Mouse (Mus musculus) gastrocnemius, adult 18-20 months (tissue): ENCODE data around the gene Naga. TPM values are rescaled to one million over a fixed set of nuclear protein-coding genes. Genes with fewer than 3 reads are reported as not detected.
"Not testable (repeated sequence)": the region's sequence is repeated elsewhere in the genome, so short reads cannot be mapped to it uniquely, and the experiment has no call there.

Experiments used
- DNase-seq: peaks from one replicate; pipeline ENCODE4 v3.0.0; 2021; ENCODE audit warnings: low spot score
- long read RNA-seq, 2 experiments: library from polyadenylated mRNA; stranded (forward); transcript quantifications; one replicate each; pipeline ENCODE4 v2.0.0; 2021
- total RNA-seq, 2 experiments: library from RNA; stranded (reverse); gene quantifications; 2 replicates each; pipeline ENCODE4 v1.2.3; 2021

The Naga gene
- 10 to 100 TPM in 1 of 2 experiments, 1 to 10 TPM in 1; 8.7 to 10.0 TPM for total RNA-seq
- long read RNA-seq, experiment 1, transcript Naga-201 (10 exons, 1,913 nt) = major isoform, 6 of 7 reads
- long read RNA-seq, experiment 1, partial matches to known transcripts = 0 of 7 reads
- long read RNA-seq, experiment 1, other reads (novel, unspliced or antisense) = 0 of 7 reads
- long read RNA-seq, experiment 2, partial matches to known transcripts = 0 of 4 reads
- long read RNA-seq, experiment 2, other reads (novel, unspliced or antisense) = 0 of 4 reads

GRCm38 (mm10) chr15:82338593-82339112 lies at the start of gene Naga, which contains the start of the genes Pheta2 and Smdt1:
Gene Naga (minus strand): TSS chr15:82338925.
Gene Pheta2 (plus strand): TSS chr15:82338942.
Gene Smdt1 (plus strand): TSS chr15:82338959.
- DNase-seq = peak; percentile 97

- no peak for DNase-seq
Measured at GRCm38 (mm10) chr15:82385729-82386128, 47.0 kb upstream of the Naga start.

- DNase-seq = no peak
Measured at GRCm38 (mm10) chr15:82382441-82382840, 43.7 kb upstream of the Naga start.

- DNase-seq = no peak
Measured at GRCm38 (mm10) chr15:82380714-82381062, 42.0 kb upstream of the Naga start.

- peak; percentile 60 for DNase-seq
Measured at GRCm38 (mm10) chr15:82379871-82380713, 41.4 kb upstream of the Naga start, which contains the start of gene Cyp2d22. Gene Cyp2d22 (minus strand): TSS chr15:82380260.

- no peak for DNase-seq
Measured at GRCm38 (mm10) chr15:82379511-82379870, 40.8 kb upstream of the Naga start.

GRCm38 (mm10) chr15:82378261-82379180 lies 39.8 kb upstream of the Naga start:
- no peak for DNase-seq

GRCm38 (mm10) chr15:82377701-82378100 lies 39.0 kb upstream of the Naga start:
- no peak for DNase-seq

GRCm38 (mm10) chr15:82376393-82377138 lies 37.8 kb upstream of the Naga start:
- peak; percentile 82 for DNase-seq

- no peak for DNase-seq
Measured at GRCm38 (mm10) chr15:82375855-82376254, 37.1 kb upstream of the Naga start.

- DNase-seq = no peak
Measured at GRCm38 (mm10) chr15:82374437-82374836, 35.7 kb upstream of the Naga start.

- no peak for DNase-seq
Measured at GRCm38 (mm10) chr15:82372991-82373390, 34.3 kb upstream of the Naga start.

- DNase-seq = no peak
Measured at GRCm38 (mm10) chr15:82372446-82372845, 33.7 kb upstream of the Naga start.

GRCm38 (mm10) chr15:82368851-82369250 lies 30.1 kb upstream of the Naga start:
- no peak for DNase-seq

GRCm38 (mm10) chr15:82368146-82368545 lies 29.4 kb upstream of the Naga start:
- no peak for DNase-seq

GRCm38 (mm10) chr15:82364561-82364960 lies 25.8 kb upstream of the Naga start:
- not testable (repeated sequence) for DNase-seq

GRCm38 (mm10) chr15:82363801-82364200 lies 25.1 kb upstream of the Naga start:
- not testable (repeated sequence) for DNase-seq

GRCm38 (mm10) chr15:82362234-82362633 lies 23.5 kb upstream of the Naga start:
- no peak for DNase-seq

- peak; percentile 72 for DNase-seq
Measured at GRCm38 (mm10) chr15:82361459-82362018, 22.8 kb upstream of the Naga start.
